Mouse (Mus musculus): ENCODE measurements around the gene Ace. TPM values are rescaled to one million over a fixed set of nuclear protein-coding genes. Genes with fewer than 3 reads are reported as not detected.
"Not testable (repeated sequence)": the region's sequence is repeated elsewhere in the genome, so short reads cannot be mapped to it uniquely, and the experiment has no call there.

Gene Ace
- polyA plus RNA-seq, 1 experiment from 2014 or later = 2.4 TPM

DNA sequence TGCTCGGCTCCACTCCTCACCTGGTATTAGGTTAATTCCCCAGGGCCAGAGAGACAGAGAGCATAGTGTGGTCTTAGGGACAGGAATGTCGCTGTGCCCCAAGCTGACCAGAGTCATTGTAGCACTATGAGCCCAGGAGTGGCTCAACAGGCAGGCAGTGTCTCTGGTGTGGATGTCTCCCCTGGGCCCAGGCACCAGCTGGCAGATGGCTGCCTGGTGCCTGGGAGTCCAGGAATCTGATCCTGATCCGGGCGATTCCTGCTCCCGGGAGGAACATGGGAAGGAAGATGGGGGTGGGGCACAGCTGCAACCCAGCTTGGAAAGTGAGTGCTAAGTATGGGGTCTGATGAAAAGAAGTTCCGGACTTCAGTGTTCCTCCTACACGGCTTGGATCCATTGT lies 45.0 kb downstream of the Ace start:
- ATAC-seq (ENCODE audit: low FRiP score) = no peak
- no peaks in the 10 kb centered on the region for H3K9me3 ChIP-seq
- H3K36me3 ChIP-seq = no peaks in the 10 kb centered on the region
- H3K27ac ChIP-seq = no peak overlapping the region
- 45% methylated on average over 7 of the region's 7 CpGs for WGBS
- H3K9ac ChIP-seq = no peak overlapping the region
- H3K4me1 ChIP-seq (replicated peaks) = peaks cover 34% of the 10 kb centered on the region
- H3K4me3 ChIP-seq = no peak overlapping the region
- no peak overlapping the region for H3K4me2 ChIP-seq
- peaks cover 33% of the 10 kb centered on the region for H3K27me3 ChIP-seq

- Histone ChIP-seq H3K27ac (no peak overlapping the region; the same call in 1 of the 2 replicates), H3K4me1 (replicated peaks) (peaks cover 25% of the 10 kb centered on the region), H3K4me3 (no peak overlapping the region), H3K27me3 (peaks cover 28% of the 10 kb centered on the region), H3K9me3 (no peaks in the 10 kb centered on the region), H3K4me2 (no peak overlapping the region), H3K9ac (no peak overlapping the region), H3K36me3 (no peaks in the 10 kb centered on the region)
- WGBS = 66% methylated on average over 11 of the region's 11 CpGs
- ATAC-seq (ENCODE audit: low FRiP score) = 0 out of 2 replicates have a peak, but pooled peaks have one; percentile 32
Measured at GRCm38 (mm10) chr11:106013556-106014225, 45.9 kb downstream of the Ace start.

GRCm38 (mm10) chr11:106016440-106016839 lies 48.7 kb downstream of the Ace start:
- H3K4me2 ChIP-seq = no peak overlapping the region
- WGBS = 82% methylated on average over 5 of the region's 5 CpGs
- H3K4me3 ChIP-seq = no peak overlapping the region
- H3K4me1 ChIP-seq (replicated peaks) = peaks cover 32% of the 10 kb centered on the region
- no peaks in the 10 kb centered on the region for H3K36me3 ChIP-seq
- H3K27me3 ChIP-seq = peaks cover 21% of the 10 kb centered on the region
- no peaks in the 10 kb centered on the region for H3K9me3 ChIP-seq
- no peak for ATAC-seq (ENCODE audit: low FRiP score)
- no peak overlapping the region for H3K9ac ChIP-seq
- no peak overlapping the region for H3K27ac ChIP-seq

DNA sequence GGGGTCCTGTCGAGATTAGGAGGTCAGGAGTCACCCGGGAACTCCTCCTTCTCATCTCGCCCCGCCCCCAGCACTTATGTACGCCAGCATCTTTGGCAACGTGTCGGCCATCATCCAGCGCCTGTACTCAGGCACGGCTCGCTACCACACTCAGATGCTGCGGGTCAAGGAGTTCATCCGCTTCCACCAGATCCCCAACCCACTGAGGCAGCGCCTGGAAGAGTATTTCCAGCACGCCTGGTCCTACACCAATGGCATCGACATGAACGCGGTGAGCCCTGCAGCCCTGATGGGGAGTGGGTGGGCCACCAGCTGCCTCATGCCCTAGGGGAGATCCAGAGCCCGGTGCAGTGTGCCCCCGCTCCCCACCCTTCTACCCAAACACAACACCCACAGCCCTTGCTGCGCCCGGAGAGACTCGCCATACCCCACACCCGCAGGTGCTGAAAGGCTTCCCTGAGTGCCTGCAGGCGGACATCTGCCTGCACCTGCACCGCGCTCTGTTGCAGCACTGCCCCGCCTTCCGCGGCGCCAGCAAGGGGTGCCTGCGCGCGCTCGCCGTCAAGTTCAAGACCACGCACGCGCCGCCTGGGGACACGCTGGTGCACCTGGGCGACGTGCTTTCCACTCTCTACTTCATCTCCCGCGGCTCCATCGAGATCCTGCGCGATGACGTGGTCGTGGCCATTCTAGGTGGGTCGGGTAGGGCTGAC lies 52.5 kb downstream of the Ace start:
- Histone ChIP-seq H3K4me3 (peak overlapping the region; percentile 50), H3K9ac (peak overlapping the region; percentile 76), H3K4me1 (replicated peaks) (peaks cover 15% of the 10 kb centered on the region; the same call in 1 of the 2 replicates), H3K27me3 (peaks cover 22% of the 10 kb centered on the region), H3K4me2 (peak overlapping the region; percentile 80), H3K27ac (peak overlapping the region; percentile 73), H3K9me3 (no peaks in the 10 kb centered on the region), H3K36me3 (no peaks in the 10 kb centered on the region)
- under 1% methylated on average over 50 of the region's 50 CpGs for WGBS
- ATAC-seq (ENCODE audit: low FRiP score) = peak; percentile 79

DNA sequence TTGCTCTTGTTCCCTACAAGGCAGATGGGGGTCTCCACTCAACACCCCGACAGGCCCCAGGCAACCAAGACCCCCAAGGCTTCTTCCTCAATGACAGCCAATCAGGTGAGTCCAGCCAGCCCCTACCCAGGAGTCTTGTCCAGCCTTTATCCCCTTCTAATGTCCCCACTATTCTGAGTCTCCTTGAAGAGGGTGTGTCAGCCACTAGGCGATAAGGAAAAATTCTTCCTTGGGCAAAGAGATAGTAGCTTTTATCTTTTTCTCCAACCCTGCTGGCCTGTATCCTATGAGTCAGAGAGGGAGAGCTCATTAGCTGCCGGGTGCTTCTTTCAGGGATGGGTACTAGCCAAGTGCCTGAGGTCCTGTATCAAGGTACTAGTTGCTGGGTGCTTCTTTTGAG lies 58.0 kb downstream of the Ace start:
- no peak overlapping the region for H3K27ac ChIP-seq
- no peak for ATAC-seq (ENCODE audit: low FRiP score)

DNA sequence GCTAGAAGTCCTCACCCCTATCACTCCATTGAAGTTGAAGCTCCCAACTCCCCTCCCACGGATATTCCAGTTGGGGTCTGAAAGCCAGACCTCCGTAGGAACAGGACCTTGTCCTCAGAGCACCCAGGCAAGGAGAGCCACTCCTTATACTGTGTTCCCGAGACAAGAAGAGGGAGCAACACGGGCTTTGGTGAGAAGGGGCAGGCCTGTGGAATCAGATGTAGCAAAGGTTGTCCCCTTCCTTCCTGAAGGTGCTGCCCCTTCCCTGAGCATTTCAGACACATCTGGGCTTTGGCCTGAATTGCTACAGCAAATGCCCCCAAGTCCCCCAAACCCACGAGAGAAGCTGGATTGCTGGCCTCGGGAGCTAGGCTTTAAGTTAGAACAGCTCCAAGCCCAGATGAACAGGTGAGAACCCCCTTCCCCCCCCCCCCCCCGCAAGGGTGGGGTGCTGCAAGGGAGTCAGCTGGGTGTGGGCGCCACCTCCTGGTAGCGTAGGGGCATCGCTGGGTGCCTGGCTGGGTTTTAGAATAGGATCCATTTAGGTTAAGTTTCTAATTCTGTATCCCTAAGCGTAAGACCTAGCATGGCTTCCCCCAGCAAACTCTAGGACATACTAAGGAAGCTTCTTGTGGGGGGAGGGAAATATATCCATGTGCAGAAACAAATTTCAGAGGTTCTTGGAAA lies 58.9 kb downstream of the Ace start:
- Histone ChIP-seq H3K4me3 (no peak overlapping the region), H3K9ac (no peak overlapping the region), H3K9me3 (no peaks in the 10 kb centered on the region), H3K27me3 (peaks cover 6% of the 10 kb centered on the region; the same call in 1 of the 2 replicates), H3K27ac (no peak overlapping the region), H3K36me3 (peaks cover 5% of the 10 kb centered on the region; the same call in 1 of the 2 replicates), H3K4me2 (no peak overlapping the region), H3K4me1 (replicated peaks) (no peaks in the 10 kb centered on the region)
- ATAC-seq (ENCODE audit: low FRiP score) = no peak
- WGBS = 44% methylated on average over 11 of the region's 11 CpGs

More for the DNA sequence above, 58.0 kb downstream of the Ace start:
- H3K4me2 ChIP-seq = no peak overlapping the region
- peaks cover 13% of the 10 kb centered on the region for H3K27me3 ChIP-seq
- H3K9ac ChIP-seq = no peak overlapping the region
- H3K4me3 ChIP-seq = no peak overlapping the region
- H3K36me3 ChIP-seq = peaks cover 5% of the 10 kb centered on the region; the same call in 1 of the 2 replicates
- 0 out of 2 replicates have a peak, but pooled peaks cover 4% of the 10 kb centered on the region for H3K4me1 ChIP-seq (replicated peaks)
- 87% methylated on average over 3 of the region's 3 CpGs for WGBS
- no peaks in the 10 kb centered on the region for H3K9me3 ChIP-seq

GRCm38 (mm10) chr11:106027607-106028006 lies 59.9 kb downstream of the Ace start:
- H3K9ac ChIP-seq = no peak overlapping the region
- no peak overlapping the region for H3K4me3 ChIP-seq
- H3K4me1 ChIP-seq (replicated peaks) = no peaks in the 10 kb centered on the region
- H3K36me3 ChIP-seq = peaks cover 5% of the 10 kb centered on the region; the same call in 1 of the 2 replicates
- 92% methylated on average over 5 of the region's 5 CpGs for WGBS
- ATAC-seq (ENCODE audit: low FRiP score) = no peak
- H3K27ac ChIP-seq = no peak overlapping the region
- H3K9me3 ChIP-seq = no peaks in the 10 kb centered on the region
- H3K27me3 ChIP-seq = 0 out of 2 replicates have a peak, but pooled peaks cover under 1% of the 10 kb centered on the region
- no peak overlapping the region for H3K4me2 ChIP-seq

GRCm38 (mm10) chr11:106032074-106032473 lies 64.3 kb downstream of the Ace start:
- not testable (repeated sequence) for H3K27me3 ChIP-seq; H3K9me3 ChIP-seq; ATAC-seq (ENCODE audit: low FRiP score); H3K36me3 ChIP-seq
- peak overlapping the region; percentile 84 for H3K27ac ChIP-seq
- H3K4me3 ChIP-seq = peak overlapping the region; percentile 34
- H3K4me1 ChIP-seq (replicated peaks) = peaks cover 10% of the 10 kb centered on the region
- peak overlapping the region; percentile 40; the same call in 1 of the 2 replicates for H3K4me2 ChIP-seq
- H3K9ac ChIP-seq = peak overlapping the region; percentile 66
- WGBS = 22% methylated on average over 14 of the region's 25 CpGs

GRCm38 (mm10) chr11:106033491-106033919 lies 65.8 kb downstream of the Ace start:
- Histone ChIP-seq H3K4me3 (no peak overlapping the region), H3K9me3 (no peaks in the 10 kb centered on the region), H3K4me1 (replicated peaks) (peaks cover 21% of the 10 kb centered on the region), H3K36me3 (no peaks in the 10 kb centered on the region), H3K4me2 (peak overlapping the region; percentile 44), H3K27me3 (no peaks in the 10 kb centered on the region), H3K27ac (peak overlapping the region; percentile 85), H3K9ac (peak overlapping the region; percentile 60)
- 39% methylated on average over 11 of the region's 11 CpGs for WGBS
- 0 out of 2 replicates have a peak, but pooled peaks have one; percentile 8 for ATAC-seq (ENCODE audit: low FRiP score)

DNA sequence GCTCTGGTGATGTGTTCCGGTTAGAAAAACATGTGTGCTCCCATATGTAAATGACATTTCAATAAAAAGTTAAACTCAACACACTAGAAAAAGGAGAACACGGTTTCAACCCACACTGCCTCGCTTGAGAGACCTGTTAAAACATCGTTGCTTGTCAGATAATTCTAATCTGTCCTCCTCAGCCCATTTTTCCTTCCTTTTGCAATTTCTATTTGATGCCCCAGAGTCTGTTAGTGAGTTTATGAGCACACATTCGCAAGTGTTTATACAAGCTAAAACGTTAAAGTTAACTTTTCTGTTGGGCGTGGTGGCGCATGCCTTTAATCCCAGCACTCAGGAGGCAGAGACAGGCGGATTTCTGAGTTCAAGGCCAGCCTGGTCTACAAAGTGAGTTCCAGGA lies 67.2 kb downstream of the Ace start:
- Histone ChIP-seq H3K27me3 (no peaks in the 10 kb centered on the region), H3K9ac (no peak overlapping the region), H3K36me3 (0 out of 2 replicates have a peak, but pooled peaks cover 3% of the 10 kb centered on the region), H3K4me3 (no peak overlapping the region), H3K4me1 (replicated peaks) (peaks cover 34% of the 10 kb centered on the region), H3K9me3 (no peaks in the 10 kb centered on the region), H3K27ac (no peak overlapping the region), H3K4me2 (no peak overlapping the region)
- ATAC-seq (ENCODE audit: low FRiP score) = no peak
- 93% methylated on average over 9 of the region's 9 CpGs for WGBS

DNA sequence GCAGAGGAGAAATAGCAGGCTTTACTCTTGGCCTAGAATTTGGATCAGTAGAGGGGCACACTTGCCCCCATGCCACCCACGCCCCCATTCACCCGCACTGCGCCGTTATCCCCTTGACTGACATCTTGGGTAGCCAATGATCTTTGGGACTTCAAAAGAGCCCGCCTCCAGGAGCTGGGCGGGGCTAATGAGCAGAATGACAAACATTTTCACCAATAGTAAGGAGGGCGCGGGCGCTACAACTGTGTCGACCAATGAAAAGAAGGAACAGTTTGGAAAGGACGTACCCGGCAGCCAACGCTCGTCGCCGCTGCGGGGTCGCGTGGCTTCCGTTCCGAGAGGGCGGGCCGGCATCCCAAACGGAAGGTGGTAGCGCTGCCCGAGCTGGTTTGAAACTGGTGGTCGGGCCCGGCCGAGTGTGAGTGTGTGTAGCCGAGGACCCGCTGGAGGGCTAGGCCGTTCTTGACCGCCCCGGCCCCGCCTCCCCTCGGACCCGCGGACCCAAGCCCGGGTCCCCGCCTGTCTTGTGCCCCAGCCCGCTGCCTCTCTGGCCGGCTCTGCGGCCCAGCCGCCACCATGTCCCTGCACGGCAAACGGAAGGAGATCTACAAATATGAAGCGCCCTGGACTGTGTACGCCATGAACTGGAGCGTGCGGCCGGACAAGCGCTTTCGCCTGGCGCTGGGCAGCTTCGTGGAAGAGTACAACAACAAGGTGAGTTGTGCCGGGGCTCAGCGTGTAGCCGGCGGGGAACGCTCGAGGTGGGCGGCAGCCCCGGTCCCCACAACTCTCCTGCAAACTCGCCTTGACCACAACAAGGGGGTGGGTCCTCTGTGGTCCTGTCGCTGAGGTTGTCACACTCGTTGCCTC lies 69.0 kb downstream of the Ace start, which contains the start of gene Dcaf7:
Gene Dcaf7, plus strand, starts transcription at position 325 of the 870 bp plus-strand sequence.
- Histone ChIP-seq H3K9ac (peak within 1 kb of the TSS; percentile 95), H3K4me1 (replicated peaks) (peaks cover 41% of the 10 kb centered on the region), H3K27ac (peak within 1 kb of the TSS; percentile 94), H3K9me3 (no peaks in the 10 kb centered on the region), H3K27me3 (no peaks in the 10 kb centered on the region), H3K4me2 (peak within 1 kb of the TSS; percentile 81), H3K36me3 (0 out of 2 replicates have a peak, but pooled peaks cover 3% of the 10 kb centered on the region), H3K4me3 (peak within 1 kb of the TSS; percentile 96)
- under 1% methylated on average over 64 of the region's 66 CpGs for WGBS
- peak; percentile 98 for ATAC-seq (ENCODE audit: low FRiP score)

Data from hindbrain, embryonic 13.5 days (tissue).